Mouse (Mus musculus): Measurements from ENCODE around the gene Tspyl1.

Gene Tspyl1

GRCm38 (mm10) chr10:34297980-34298753 lies 16.2 kb downstream of the Tspyl1 start:
- in situ Hi-C loops (cut with MboI, MseI) = no loop called here

- in situ Hi-C loops (cut with MboI, MseI) = no loop called here
Measured at GRCm38 (mm10) chr10:34300368-34300767, 18.4 kb downstream of the Tspyl1 start.

GRCm38 (mm10) chr10:34307070-34307469 lies 25.1 kb downstream of the Tspyl1 start:
- in situ Hi-C loops (cut with MboI, MseI) = no loop called here

DNA sequence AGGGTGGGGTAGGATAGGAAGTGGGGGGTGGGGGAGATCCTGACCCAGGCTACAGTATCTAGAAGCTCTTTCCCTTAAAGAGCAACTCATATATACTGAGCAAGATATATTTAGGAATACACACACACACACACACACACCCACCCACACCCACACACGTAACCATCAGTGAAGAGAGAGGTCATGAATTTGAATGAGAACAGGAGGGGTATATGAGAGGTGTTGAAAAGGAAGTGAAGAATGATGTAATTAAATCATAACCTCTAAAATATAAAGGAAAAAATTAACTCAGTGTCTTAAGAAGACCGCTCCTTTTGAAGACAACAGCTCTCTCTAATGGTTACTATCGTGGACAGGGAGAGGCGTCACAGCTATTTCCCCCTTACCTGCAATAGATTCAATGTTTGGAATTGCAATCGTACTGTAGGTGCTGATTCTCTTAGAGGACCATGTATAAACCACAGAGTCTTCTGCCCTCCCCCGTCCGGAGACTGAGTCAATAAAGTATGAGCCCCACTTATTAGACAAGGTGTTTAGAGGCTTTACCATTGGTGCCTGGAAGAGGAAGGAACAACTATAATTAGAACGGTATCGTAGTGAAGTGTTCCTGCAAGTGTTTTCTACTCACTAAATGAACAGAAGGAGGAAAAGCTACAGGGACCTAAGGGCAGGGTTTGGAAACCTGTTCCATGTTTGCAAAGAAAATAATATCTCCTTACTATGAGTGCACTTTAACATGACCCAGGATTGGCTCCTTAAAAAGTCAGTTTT lies 28.1 kb downstream of the Tspyl1 start:
- in situ Hi-C loops (cut with MboI, MseI) = no loop called here

GRCm38 (mm10) chr10:34312536-34312935 lies 30.5 kb downstream of the Tspyl1 start:
- in situ Hi-C loops (cut with MboI, MseI) = no loop called here

GRCm38 (mm10) chr10:34316571-34317216 lies 34.7 kb downstream of the Tspyl1 start:
- in situ Hi-C loops (cut with MboI, MseI) = no loop called here

GRCm38 (mm10) chr10:34317217-34317606 lies 35.2 kb downstream of the Tspyl1 start:
- in situ Hi-C loops (cut with MboI, MseI) = no loop called here

DNA sequence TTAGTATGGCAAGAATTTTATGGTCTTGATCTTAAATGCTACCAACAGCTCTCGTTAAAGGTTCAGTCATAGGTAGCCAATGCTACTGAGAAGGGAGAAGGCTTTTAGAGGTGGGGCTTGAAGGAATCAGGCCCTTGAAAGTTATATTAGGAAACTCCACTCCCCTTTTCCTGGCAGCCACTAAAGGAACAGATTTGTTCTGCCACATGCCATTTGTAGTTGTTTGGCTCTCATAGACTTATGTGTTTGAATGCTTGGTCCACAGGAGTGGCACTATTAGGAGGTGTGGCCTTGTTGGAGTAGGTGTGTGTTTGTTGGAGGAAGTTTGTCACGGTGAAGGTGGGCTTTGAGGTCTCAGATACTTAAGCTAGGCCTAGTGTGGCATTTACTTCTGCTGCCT lies 38.8 kb downstream of the Tspyl1 start:
- in situ Hi-C loops (cut with MboI, MseI) = no loop called here

- in situ Hi-C loops (cut with MboI, MseI) = no loop called here
Measured at GRCm38 (mm10) chr10:34326701-34327100, 44.7 kb downstream of the Tspyl1 start.

- in situ Hi-C loops (cut with MboI, MseI) = no loop called here
Measured at GRCm38 (mm10) chr10:34327144-34327543, 45.2 kb downstream of the Tspyl1 start.

GRCm38 (mm10) chr10:34328310-34328709 lies 46.3 kb downstream of the Tspyl1 start:
- in situ Hi-C loops (cut with MboI, MseI) = no loop called here
